Mouse (Mus musculus) neural tube, embryonic 11.5 days (tissue): Measurements from ENCODE around the gene Ddx4. TPM values are rescaled to one million over a fixed set of nuclear protein-coding genes. Genes with fewer than 3 reads are reported as not detected.

Source experiments
- ATAC-seq: fragments of 200-750 bp; cut with Nextera tagmentation; 2 replicates; pipeline ENCODE4 v1.8.0; 2017; ENCODE audit warnings: moderate number of reproducible peaks, mild to moderate bottlenecking, moderate TSS enrichment, moderate library complexity; ENCODE audit not compliant: insufficient read depth, low FRiP score, low TSS enrichment
- DNase-seq: peaks from one replicate; pipeline ENCODE4 v3.0.0-alpha.2; 2015; ENCODE audit warnings: low spot score
- H3K27ac ChIP-seq: fragments of 300-500 bp; sonication (generic); 2 replicates; pipeline ENCODE4 v1.5.1; 2014; ENCODE audit warnings: low read depth, mild to moderate bottlenecking, low read length
- H3K27me3 ChIP-seq: fragments of 300-500 bp; sonication (generic); 2 replicates; pipeline ENCODE4 v1.6.1; 2014; ENCODE audit warnings: mild to moderate bottlenecking, low read length, mixed read lengths; ENCODE audit not compliant: control insufficient read depth, insufficient read depth
- H3K36me3 ChIP-seq: fragments of 300-500 bp; sonication (generic); 2 replicates; pipeline ENCODE4 v1.6.1; 2014; ENCODE audit warnings: mild to moderate bottlenecking, low read length, moderate library complexity, mixed read lengths; ENCODE audit not compliant: control insufficient read depth, insufficient read depth
- H3K4me1 ChIP-seq: fragments of 300-500 bp; sonication (generic); 2 replicates; pipeline ENCODE4 v1.6.1; 2014; ENCODE audit warnings: low read length, mixed read lengths; ENCODE audit not compliant: control insufficient read depth, insufficient read depth
- H3K4me2 ChIP-seq: fragments of 300-500 bp; sonication (generic); 2 replicates; pipeline ENCODE4 v1.6.1; 2014; ENCODE audit warnings: low read depth, mild to moderate bottlenecking, moderate library complexity
- H3K4me3 ChIP-seq: fragments of 300-500 bp; sonication (generic); 2 replicates; pipeline ENCODE4 v1.5.1; 2014; ENCODE audit warnings: low read depth, low read length
- H3K9ac ChIP-seq: fragments of 300-500 bp; sonication (generic); 2 replicates; pipeline ENCODE4 v1.6.1; 2014; ENCODE audit warnings: mild to moderate bottlenecking, low read length
- H3K9me3 ChIP-seq: fragments of 300-500 bp; sonication (generic); 2 replicates; pipeline ENCODE4 v1.6.1; 2016; ENCODE audit warnings: low read length; ENCODE audit not compliant: control insufficient read depth
- WGBS: fragments of 180-500 bp; shearing (Covaris S2); extraction: QIAGEN DNeasy Blood & Tissue Kit; methylation state at CpG from one replicate; pipeline ENCODE4 v1.1.7; 2014; 5-methylcytosine and 5-hydroxymethylcytosine counted together
- polyA plus RNA-seq: library from polyadenylated mRNA; unstranded; fragments of >200 nt; fragmentation: Nextera tagmentation; extraction: Ambion mirVana; gene quantifications from 2 replicates; pipeline ENCODE4 v1.2.1, GENCODE M21; 2014

Gene Ddx4
- polyA plus RNA-seq, 1 experiment from 2014 or later, result 1.0 TPM

GRCm38 (mm10) chr13:112553304-112553703, 99.0 kb downstream of the Ddx4 start:
- Histone ChIP-seq H3K27me3 (no peaks in the 10 kb centered on the region), H3K36me3 (no peaks in the 10 kb centered on the region), H3K9ac (no peak overlapping the region), H3K9me3 (no peaks in the 10 kb centered on the region), H3K4me2 (no peak overlapping the region), H3K4me1 (no peaks in the 10 kb centered on the region), H3K27ac (no peak overlapping the region), H3K4me3 (no peak overlapping the region)
- WGBS, result 91% methylated on average over 5 of the region's 5 CpGs
- no peak for DNase-seq
- no peak for ATAC-seq

DNA sequence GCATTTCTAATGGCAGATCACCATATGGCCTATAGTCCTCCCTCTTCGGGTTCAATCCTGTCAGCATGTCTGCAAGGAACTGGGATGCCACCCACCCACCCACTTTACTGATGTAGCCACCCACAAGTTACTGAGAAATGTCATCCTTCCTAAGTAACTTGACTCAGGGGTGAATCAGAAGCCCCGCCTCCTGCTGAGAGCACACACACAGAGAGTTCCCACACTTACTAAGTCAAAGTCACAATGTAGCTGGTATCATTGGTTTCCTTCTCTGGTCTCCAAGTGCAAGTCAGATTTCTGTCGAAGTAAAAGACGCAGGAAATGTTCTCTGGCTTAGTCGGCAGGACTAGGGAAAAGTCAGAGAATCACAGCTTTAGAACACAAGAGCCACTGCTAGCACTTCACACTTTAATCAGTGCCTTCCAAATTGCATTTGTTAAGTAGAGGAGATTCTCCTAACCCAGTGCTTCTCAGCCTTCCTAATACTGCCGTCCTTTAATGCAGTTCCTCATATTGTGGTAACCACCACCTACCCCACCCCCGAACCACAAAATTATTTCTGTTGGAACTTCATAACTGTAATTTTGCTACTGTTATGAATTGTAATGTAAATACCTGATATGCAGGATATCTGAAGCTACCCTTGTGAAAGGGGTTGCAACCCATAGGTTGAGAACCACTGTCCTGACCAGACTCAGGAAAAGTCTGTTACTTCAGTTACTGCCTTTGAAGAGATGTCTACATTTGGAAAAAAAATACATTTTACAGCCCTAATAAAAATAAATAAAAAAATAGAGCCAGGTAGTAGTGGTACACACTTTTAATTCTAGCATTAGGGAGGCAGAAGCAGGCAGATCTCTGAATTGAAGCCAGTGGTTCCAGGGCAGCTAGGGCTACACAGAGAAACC, 100.4 kb downstream of the Ddx4 start:
- Histone ChIP-seq H3K9ac (no peak overlapping the region), H3K36me3 (no peaks in the 10 kb centered on the region), H3K27me3 (no peaks in the 10 kb centered on the region), H3K4me3 (no peak overlapping the region), H3K4me1 (no peaks in the 10 kb centered on the region), H3K9me3 (no peaks in the 10 kb centered on the region), H3K4me2 (no peak overlapping the region), H3K27ac (no peak overlapping the region)
- WGBS, result 82% methylated on average over 7 of the region's 7 CpGs
- DNase-seq, result no peak
- no peak for ATAC-seq

Other genes starting within 250 kb of the Ddx4 start
- gene Il6st, start 188.4 kb downstream of the Ddx4 start, polyA plus RNA-seq, result 33.1 and 37.3 TPM in 2 replicates
- 0.13 TPM in 1 of 2 replicates, not detected in the other for gene Il31ra, start 58.1 kb downstream of the Ddx4 start, polyA plus RNA-seq
- 17.6 and 18.9 TPM in 2 replicates for gene Slc38a9, start 8.3 kb upstream of the Ddx4 start, polyA plus RNA-seq
- gene Plpp1, start 148.3 kb upstream of the Ddx4 start, polyA plus RNA-seq, result 19.5 and 21.4 TPM in 2 replicates